Mouse (Mus musculus) intestine, embryonic 14.5 days (tissue): ENCODE data around the gene Pdzd2. TPM values are rescaled to one million over a fixed set of nuclear protein-coding genes. Genes with fewer than 3 reads are reported as not detected.
A peak's percentile ranks its signal among the peaks of the same experiment; 100 is the strongest.

Experiments
- ATAC-seq: fragments of 200-750 bp; cut with Nextera tagmentation; replicated peaks from 2 replicates; pipeline ENCODE4 v1.8.0; 2017; ENCODE audit warnings: low read depth, moderate number of reproducible peaks, moderate TSS enrichment, moderate library complexity; ENCODE audit not compliant: low FRiP score, low TSS enrichment
- DNase-seq: peaks from one replicate; pipeline ENCODE4 v3.0.0-alpha.2; 2018; ENCODE audit warnings: low spot score
- H3K27ac ChIP-seq: fragments of 300-500 bp; sonication (generic); 2 replicates; pipeline ENCODE4 v1.5.1; 2014; ENCODE audit warnings: low read depth, mild to moderate bottlenecking, control low read depth
- H3K27me3 ChIP-seq: fragments of 300-500 bp; sonication (generic); replicated peaks from 2 replicates; pipeline ENCODE4 v1.6.1; 2014; ENCODE audit warnings: low read length, control low read depth; ENCODE audit not compliant: control insufficient read depth, insufficient read depth
- H3K36me3 ChIP-seq: fragments of 300-500 bp; sonication (generic); 2 replicates; pipeline ENCODE4 v1.6.1; 2014; ENCODE audit warnings: low read length, control low read depth; ENCODE audit not compliant: control insufficient read depth, insufficient read depth
- H3K4me1 ChIP-seq: fragments of 300-500 bp; sonication (generic); replicated peaks from 2 replicates; pipeline ENCODE4 v1.6.1; 2014; ENCODE audit warnings: low read length, control low read depth, mixed read lengths; ENCODE audit not compliant: control insufficient read depth, insufficient read depth
- H3K4me2 ChIP-seq: fragments of 300-500 bp; sonication (generic); 2 replicates; pipeline ENCODE4 v1.6.1; 2014; ENCODE audit warnings: low read length
- H3K4me3 ChIP-seq: fragments of 300-500 bp; sonication (generic); 2 replicates; pipeline ENCODE4 v1.5.1; 2014; ENCODE audit warnings: low read depth, low read length, control low read depth, mixed read lengths
- H3K9ac ChIP-seq: fragments of 300-500 bp; sonication (generic); 2 replicates; pipeline ENCODE4 v1.6.1; 2014; ENCODE audit warnings: mild to moderate bottlenecking, low read length
- H3K9me3 ChIP-seq: fragments of 300-500 bp; sonication (generic); 2 replicates; pipeline ENCODE4 v1.6.1; 2016; ENCODE audit warnings: low read length, control low read depth; ENCODE audit not compliant: control insufficient read depth
- WGBS: fragments of 180-500 bp; shearing (Covaris S2); extraction: QIAGEN DNeasy Blood & Tissue Kit; methylation state at CpG from one replicate; pipeline ENCODE4 v1.1.7; 2014; 5-methylcytosine and 5-hydroxymethylcytosine counted together
- polyA plus RNA-seq: library from polyadenylated mRNA; unstranded; fragments of >200 nt; fragmentation: Nextera tagmentation; extraction: Ambion mirVana; gene quantifications from 2 replicates; pipeline ENCODE4 v1.2.1, GENCODE M21; 2014

Gene Pdzd2
- polyA plus RNA-seq, 1 experiment from 2014 or later: 16.2 TPM

- no peak overlapping the region for H3K27ac ChIP-seq
- H3K4me3 ChIP-seq: no peak overlapping the region
- WGBS: 20% methylated on average over 8 of the region's 8 CpGs
- ATAC-seq (no peak), DNase-seq (no peak)
- peaks cover 22% of the 10 kb centered on the region for H3K4me1 ChIP-seq
- H3K4me2 ChIP-seq: no peak overlapping the region
- no peaks in the 10 kb centered on the region for H3K36me3 ChIP-seq
- H3K9ac ChIP-seq: no peak overlapping the region
- H3K27me3 ChIP-seq: no peaks in the 10 kb centered on the region
- H3K9me3 ChIP-seq: no peaks in the 10 kb centered on the region
Observed at GRCm38 (mm10) chr15:12560505-12560904, 179.2 kb downstream of the Pdzd2 start.

DNA sequence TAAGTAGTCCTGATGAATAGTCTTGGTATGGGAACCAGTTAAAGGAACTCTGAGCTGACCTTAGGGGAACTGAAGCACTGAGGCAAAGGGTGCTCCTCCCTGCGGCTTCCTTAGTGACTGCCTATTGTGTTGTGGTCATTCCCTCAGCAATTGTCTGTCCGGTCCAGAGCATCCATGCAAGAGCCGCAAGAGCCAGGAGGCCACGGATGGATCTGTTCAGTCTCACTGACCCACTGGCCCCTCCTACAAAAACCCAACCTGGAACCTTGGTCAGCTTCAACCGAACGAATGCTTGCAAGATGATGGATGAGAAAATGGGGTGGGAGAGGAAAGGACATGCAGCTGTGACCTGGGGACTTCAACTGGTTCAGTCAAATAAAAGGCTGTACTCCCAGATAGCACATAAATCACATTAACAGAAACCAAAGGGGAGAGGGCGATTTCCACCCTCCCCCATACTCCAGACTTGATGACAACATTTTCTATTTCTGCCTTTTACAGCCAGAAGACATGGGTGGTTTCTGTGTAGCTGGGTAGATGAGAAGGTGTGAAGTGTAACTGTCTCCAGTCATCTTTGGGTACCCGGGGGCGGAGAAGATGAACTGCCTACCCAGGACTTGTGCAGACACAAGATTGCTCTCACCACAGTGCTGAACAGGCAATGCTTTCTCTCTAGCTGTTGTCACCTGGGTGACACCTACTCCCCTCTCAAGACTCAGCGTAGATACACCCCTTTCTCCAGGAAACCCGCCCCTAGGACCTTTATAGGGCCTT, 181.9 kb downstream of the Pdzd2 start:
- ATAC-seq: no peak
- H3K9me3 ChIP-seq: no peaks in the 10 kb centered on the region
- DNase-seq: no peak
- H3K4me2 ChIP-seq: no peak overlapping the region
- WGBS: 73% methylated on average over 11 of the region's 11 CpGs
- H3K4me1 ChIP-seq: peaks cover 23% of the 10 kb centered on the region
- H3K4me3 ChIP-seq: no peak overlapping the region
- no peaks in the 10 kb centered on the region for H3K27me3 ChIP-seq
- H3K9ac ChIP-seq: no peak overlapping the region
- H3K36me3 ChIP-seq: no peaks in the 10 kb centered on the region
- no peak overlapping the region for H3K27ac ChIP-seq

- ATAC-seq (0 out of 2 replicates have a peak, but pooled peaks have one; percentile 3), DNase-seq (no peak)
- Histone ChIP-seq H3K4me2 (0 out of 2 replicates have a peak overlapping the region, but pooled peaks have one; percentile 6), H3K9me3 (no peaks in the 10 kb centered on the region), H3K27me3 (no peaks in the 10 kb centered on the region), H3K27ac (peak overlapping the region; percentile 51; the same call in 1 of the 2 replicates), H3K4me3 (no peak overlapping the region), H3K4me1 (peaks cover 18% of the 10 kb centered on the region), H3K9ac (no peak overlapping the region), H3K36me3 (no peaks in the 10 kb centered on the region)
- WGBS: 38% methylated on average over 3 of the region's 3 CpGs
Observed at GRCm38 (mm10) chr15:12553211-12553610, 186.5 kb downstream of the Pdzd2 start.

DNA sequence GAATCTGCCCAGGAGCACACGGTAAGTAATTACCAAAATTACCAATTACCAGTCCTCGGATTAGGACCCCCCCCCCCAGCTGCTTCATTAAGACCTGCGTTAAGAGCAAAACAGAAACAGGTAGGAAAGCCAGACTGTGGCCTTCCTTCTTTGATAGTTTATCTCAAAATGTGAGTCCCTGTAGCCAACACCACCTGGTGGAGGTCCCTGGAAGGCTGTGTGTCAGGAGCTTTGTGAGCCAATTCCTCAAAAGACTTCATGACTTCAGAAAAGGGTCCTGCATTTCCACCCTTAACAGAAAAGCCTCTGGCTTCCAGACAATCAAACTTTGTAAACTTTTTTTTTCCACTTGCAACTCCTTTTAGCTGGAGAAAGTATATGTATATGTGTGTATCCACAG, 188.8 kb downstream of the Pdzd2 start:
- no peak overlapping the region for H3K9ac ChIP-seq
- ATAC-seq (no peak), DNase-seq (no peak)
- H3K27me3 ChIP-seq: no peaks in the 10 kb centered on the region
- no peak overlapping the region for H3K4me2 ChIP-seq
- no peak overlapping the region for H3K27ac ChIP-seq
- no peaks in the 10 kb centered on the region for H3K9me3 ChIP-seq
- H3K4me1 ChIP-seq: peaks cover 15% of the 10 kb centered on the region
- 44% methylated on average over 3 of the region's 3 CpGs for WGBS
- no peak overlapping the region for H3K4me3 ChIP-seq
- H3K36me3 ChIP-seq: no peaks in the 10 kb centered on the region

DNA sequence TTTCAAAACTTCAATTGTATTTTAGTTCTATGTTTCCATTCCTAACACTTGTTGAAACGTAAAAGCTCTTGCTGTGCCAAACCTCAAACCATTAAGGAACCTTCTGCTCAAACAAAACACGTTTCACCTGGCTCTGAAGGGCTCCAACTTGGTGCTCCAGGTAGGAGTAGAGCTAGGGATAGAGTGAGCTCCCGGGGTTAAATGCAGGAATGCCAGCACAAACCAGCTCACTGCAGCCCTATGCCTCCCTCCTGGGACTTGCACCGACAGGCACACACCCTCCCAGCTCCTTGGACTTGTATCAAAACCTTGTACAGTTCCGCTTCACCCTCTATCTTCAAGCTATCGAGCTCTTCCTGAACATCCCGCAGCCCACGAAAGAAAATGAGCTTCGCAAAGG, 189.3 kb downstream of the Pdzd2 start:
- Histone ChIP-seq H3K9me3 (no peaks in the 10 kb centered on the region), H3K27ac (no peak overlapping the region), H3K9ac (no peak overlapping the region), H3K4me3 (no peak overlapping the region), H3K4me2 (peak overlapping the region; percentile 70), H3K36me3 (no peaks in the 10 kb centered on the region), H3K27me3 (no peaks in the 10 kb centered on the region), H3K4me1 (peaks cover 15% of the 10 kb centered on the region)
- ATAC-seq (no peak), DNase-seq (no peak)
- 38% methylated on average over 9 of the region's 9 CpGs for WGBS

DNA sequence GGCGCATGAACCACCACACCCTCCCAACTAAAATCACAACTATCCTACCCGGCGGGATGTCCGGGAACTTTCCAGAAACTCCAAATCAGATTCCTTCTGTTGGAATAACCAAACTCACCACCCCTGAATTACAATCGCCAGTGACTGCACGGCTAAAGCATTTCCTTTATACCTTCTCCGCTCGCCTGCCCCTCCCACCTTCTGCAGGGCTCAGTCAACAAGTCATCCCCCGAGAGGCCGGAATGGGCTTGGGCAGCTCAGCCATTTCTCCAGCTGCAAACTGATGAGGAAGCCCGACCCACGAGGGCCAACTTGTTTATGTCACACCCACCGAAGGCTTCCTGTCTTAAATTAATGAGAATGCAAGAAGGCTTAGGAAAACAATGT, 189.8 kb downstream of the Pdzd2 start:
- Histone ChIP-seq H3K27ac (peak overlapping the region; percentile 12; the same call in 1 of the 2 replicates), H3K9ac (peak overlapping the region; percentile 45; the same call in 1 of the 2 replicates), H3K9me3 (no peaks in the 10 kb centered on the region), H3K4me1 (peaks cover 17% of the 10 kb centered on the region), H3K4me3 (peak overlapping the region; percentile 38), H3K27me3 (no peaks in the 10 kb centered on the region), H3K4me2 (peak overlapping the region; percentile 70), H3K36me3 (no peaks in the 10 kb centered on the region)
- DNase-seq (peak; percentile 70), ATAC-seq (peak; percentile 47; the same call in 1 of the 2 replicates)
- 0% methylated on average over 13 of the region's 13 CpGs for WGBS

DNA sequence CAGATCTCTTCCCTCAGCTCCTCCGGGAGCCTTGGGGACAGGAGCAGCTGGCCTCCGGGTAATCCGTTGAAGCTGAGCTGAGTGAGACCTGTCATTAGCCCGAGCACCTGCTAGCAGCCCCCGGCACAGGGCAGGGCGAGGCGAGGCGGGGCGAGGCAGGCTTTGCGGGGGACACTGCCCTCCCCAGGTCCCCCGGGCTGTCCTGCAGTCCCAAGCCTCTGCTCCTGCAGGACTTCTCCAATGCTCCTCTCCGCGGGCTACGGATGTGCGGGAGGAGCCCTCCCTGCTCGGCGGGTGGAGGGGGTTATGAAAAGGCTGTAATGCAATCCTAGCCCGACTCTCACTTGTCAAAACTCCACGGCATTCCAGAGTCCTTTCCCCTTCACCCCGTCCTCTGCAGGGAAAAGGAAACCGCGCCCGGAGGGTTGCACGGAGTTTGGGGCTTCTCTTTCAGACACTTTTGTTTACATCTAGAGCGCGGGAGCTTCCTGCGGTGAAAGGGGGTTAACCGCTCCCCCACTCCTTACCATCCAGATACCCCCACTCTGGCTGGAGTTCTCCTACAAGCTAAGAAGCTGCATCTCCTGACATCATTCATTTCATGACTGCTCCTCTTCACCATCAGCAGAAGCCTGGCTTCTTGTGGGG, 190.3 kb downstream of the Pdzd2 start:
- no peaks in the 10 kb centered on the region for H3K27me3 ChIP-seq
- ATAC-seq (peak; percentile 52; the same call in 1 of the 2 replicates), DNase-seq (peak; percentile 72)
- peak overlapping the region; percentile 12; the same call in 1 of the 2 replicates for H3K27ac ChIP-seq
- under 1% methylated on average over 28 of the region's 28 CpGs for WGBS
- peak overlapping the region; percentile 38 for H3K4me3 ChIP-seq
- H3K4me1 ChIP-seq: peaks cover 14% of the 10 kb centered on the region
- no peaks in the 10 kb centered on the region for H3K9me3 ChIP-seq
- H3K4me2 ChIP-seq: peak overlapping the region; percentile 70
- peak overlapping the region; percentile 45 for H3K9ac ChIP-seq
- H3K36me3 ChIP-seq: no peaks in the 10 kb centered on the region

DNA sequence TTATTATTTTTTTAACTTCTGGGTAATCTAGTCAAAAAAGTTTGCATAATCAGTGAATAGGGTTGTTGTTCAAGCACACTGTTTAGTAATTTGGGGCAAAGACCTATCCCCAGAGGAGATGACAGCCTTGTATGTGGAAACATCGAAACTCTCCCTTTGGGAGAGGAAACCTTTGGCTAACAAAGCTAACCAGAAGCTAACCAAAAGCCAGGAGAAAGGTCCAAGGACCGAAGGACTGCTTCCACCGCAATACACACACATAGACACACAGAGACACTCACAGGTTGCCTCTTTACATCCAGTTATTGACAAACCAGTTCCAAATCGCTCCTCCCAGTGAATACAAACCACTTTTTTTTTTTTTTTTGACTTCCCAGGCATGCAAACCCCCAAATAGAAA, 191.0 kb downstream of the Pdzd2 start:
- Histone ChIP-seq H3K4me2 (peak overlapping the region; percentile 70), H3K27me3 (no peaks in the 10 kb centered on the region), H3K27ac (no peak overlapping the region), H3K4me3 (peak overlapping the region; percentile 38), H3K9ac (peak overlapping the region; percentile 45), H3K9me3 (no peaks in the 10 kb centered on the region), H3K36me3 (no peaks in the 10 kb centered on the region), H3K4me1 (peaks cover 12% of the 10 kb centered on the region)
- no peak for ATAC-seq
- DNase-seq: no peak
- 41% methylated on average over 4 of the region's 4 CpGs for WGBS
